Mouse (Mus musculus): ENCODE data around the gene Med24.

Med24 gene

DNA sequence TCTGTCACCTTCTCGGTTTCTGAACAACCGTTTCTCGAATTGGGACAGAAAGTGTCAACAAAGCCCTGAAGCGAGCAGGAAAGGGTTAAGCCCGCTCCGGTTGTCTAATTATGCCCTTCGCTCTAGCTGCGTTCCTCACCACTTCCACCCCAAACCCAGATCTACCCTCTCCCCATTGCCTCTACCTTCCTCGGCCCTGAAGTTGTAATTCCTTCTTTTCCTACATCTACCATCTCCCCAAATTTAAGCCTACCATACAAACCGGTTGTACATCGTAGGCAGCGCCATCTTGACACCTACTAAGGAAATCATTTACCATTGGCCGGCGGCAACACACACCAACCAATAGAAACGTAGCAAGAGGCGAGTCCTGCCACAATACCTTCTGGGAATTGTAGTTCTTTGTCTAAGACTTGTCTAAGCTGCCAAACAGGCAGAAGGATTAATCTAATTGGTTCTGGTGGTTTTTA, at the start of gene Med24:
TSS of gene Med24 (minus strand) at position 317 of the 470 bp plus-strand sequence.
- in situ Hi-C loops (cut with MboI; ENCODE audit: low pct_unique_long_range_greater_than_20kb in 1 of 2, low sequenced_read_pairs in 2 of 2, unreplicated experiment in 1 of 2): no loop called here

DNA sequence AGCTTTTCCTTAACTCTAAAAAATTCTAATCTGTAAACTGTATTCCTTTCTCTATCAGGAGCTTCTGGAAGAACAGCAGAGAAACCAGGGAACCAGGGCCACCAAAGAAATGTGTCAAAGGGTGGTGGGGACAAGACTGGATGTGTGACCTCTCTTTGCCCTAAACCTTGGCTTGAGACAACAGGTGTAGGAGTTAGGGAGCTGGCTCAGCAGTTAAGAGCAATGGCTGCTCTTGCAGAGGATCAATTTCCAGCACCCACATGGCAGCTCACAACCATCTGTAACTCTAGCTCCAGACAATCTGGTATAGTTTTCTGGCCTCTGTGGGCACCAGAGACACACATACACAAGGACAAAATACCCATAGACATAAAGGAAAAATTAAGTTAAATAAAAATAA, 48.7 kb upstream of the Med24 start:
- in situ Hi-C loops (cut with MboI; ENCODE audit: low pct_unique_long_range_greater_than_20kb in 1 of 2, low sequenced_read_pairs in 2 of 2, unreplicated experiment in 1 of 2): no loop called here

DNA sequence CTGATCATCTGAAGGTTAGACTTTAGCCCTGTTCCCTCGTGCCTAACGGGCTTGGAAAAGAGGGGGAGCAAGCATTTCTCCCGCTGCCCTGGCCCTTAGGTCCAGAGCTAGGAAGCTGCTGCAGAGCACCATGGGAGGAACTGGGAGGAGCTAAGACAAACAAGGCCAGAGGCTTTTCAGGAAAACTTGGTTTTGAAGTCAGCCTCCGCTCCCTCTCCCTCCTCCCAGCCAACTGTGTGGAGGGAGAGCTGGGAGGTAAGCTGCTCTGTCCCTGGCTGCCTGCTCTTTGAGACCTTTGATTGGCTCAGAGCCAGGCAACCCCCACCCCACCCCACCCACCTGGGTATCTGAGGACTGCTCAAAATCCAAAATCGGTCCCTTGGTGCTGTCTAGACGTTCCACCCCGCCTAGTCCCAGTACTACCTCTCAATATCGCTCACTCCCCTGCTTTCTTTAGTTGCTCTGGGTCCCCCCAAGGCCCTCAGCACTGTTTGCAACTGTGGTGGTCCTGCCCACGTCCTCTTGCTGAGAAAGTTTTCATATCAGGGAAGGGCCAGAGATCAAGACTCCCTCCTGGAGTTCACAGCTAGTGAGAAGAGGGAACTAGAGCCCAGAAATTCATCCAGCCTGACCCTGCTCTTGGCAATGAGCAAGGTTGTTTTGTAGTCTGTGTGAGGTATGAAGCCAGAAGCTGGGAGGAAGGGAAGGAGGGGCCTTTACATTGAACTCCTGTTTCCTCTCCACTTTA, 47.8 kb upstream of the Med24 start:
- in situ Hi-C loops (cut with MboI; ENCODE audit: low pct_unique_long_range_greater_than_20kb in 1 of 2, low sequenced_read_pairs in 2 of 2, unreplicated experiment in 1 of 2): no loop called here

DNA sequence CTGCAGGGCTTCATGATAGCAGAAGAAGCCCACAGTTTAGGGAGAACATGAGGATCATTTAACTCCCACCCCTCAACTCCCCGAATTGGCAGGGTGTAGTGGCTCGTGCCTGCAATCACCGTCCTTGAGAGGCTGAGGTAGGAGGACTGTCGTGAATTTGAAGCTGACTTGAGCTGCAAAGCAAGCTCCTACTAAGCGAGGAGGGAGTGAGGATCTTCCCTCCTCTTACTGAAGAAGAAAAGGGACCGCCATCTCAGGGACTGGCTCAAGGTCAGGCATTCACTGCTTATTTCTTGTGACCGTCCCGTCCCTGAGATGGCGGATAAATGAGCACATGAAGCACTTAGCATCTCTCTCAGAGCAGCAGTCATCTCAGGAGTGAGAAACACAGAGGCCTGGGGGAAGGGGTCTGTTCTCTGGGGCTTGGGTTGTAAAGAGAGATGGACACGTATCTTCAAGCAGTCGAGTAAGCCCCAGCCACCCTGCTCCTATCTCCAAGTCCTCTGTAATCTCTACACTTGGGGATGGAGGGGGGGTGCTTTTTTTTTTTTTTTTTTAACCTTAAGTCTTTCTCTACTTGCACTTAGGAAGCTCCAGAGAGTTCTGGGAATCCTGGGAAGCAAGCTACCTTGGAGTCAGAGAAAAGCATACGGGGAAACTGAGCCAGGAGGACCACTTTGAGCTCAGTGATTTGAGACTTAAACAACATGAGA, 47.0 kb upstream of the Med24 start:
- in situ Hi-C loops (cut with MboI; ENCODE audit: low pct_unique_long_range_greater_than_20kb in 1 of 2, low sequenced_read_pairs in 2 of 2, unreplicated experiment in 1 of 2): no loop called here

DNA sequence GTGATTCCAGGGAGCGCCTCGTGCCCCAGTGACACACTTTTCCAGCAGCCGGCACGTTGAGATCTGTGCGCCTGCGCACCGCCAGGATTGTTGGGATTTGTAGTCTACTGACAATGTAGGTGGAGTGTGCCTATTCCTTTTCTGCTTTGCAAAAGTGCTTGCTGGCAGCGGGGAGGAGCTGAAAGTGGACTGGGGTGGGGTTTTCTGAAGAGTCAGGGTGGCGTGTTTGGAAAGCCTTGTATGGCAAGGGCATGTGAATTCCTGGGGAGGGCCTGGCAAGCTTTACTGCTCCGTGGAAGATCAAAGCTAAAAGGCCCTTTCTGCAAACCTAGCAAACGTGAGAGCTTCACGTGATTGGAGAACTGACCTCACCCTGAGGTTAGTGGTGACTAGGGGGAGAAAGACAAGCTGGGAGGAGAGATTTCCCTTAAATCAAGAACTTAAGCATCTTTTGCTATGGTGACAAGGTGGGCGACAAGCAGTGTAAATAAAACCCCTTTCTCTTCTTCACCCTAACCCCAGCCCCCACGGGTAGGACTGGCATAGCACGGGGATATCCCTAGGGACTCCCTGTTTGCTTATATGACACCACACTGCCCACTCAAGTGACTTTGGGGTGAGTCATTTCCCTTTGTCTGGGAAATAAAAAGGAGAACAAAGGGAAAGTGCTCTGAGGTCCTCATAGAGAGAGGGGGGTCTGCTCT, 46.3 kb upstream of the Med24 start:
- in situ Hi-C loops (cut with MboI; ENCODE audit: low pct_unique_long_range_greater_than_20kb in 1 of 2, low sequenced_read_pairs in 2 of 2, unreplicated experiment in 1 of 2): no loop called here

DNA sequence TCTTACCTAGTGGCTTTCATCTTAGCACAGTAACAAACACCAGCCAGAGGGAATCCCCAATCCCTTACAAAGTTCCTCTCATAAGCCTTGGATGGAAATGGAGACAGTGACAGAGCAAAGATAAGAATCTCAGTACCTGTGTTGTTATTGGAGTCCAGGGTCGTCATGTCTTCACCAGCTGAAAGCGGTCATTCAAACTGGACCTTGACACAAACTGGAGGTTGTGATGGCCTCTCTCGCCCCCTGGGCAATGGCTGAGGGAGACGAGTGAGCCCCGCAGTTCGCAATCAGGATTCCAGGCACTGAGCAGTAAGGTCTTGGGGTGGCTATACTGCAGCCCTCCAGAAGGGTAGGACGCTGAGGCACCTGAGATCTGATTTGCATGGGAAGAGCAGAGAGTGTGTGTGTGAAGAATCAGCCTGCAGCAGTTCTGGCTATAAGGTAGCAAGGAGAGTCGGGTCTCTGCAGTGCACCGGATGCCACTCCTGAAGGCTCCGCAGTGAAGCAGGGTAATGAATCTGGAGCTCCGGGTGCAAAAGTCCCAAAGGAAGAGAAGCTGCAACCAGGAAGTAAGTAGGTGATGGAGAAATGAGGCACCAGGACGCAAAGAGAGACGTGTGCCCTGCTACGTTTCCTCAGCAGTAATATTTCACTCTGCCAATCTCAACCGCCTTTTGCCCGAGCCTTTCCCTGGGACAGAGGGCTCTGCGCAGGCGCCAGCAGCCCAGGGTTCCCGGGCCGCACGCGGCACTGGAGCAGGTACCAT, 45.5 kb upstream of the Med24 start, which contains the start of gene Nr1d1:
TSS of gene Nr1d1 (minus strand) at position 752 of the 766 bp plus-strand sequence.
- in situ Hi-C loops (cut with MboI; ENCODE audit: low pct_unique_long_range_greater_than_20kb in 1 of 2, low sequenced_read_pairs in 2 of 2, unreplicated experiment in 1 of 2): no loop called here

DNA sequence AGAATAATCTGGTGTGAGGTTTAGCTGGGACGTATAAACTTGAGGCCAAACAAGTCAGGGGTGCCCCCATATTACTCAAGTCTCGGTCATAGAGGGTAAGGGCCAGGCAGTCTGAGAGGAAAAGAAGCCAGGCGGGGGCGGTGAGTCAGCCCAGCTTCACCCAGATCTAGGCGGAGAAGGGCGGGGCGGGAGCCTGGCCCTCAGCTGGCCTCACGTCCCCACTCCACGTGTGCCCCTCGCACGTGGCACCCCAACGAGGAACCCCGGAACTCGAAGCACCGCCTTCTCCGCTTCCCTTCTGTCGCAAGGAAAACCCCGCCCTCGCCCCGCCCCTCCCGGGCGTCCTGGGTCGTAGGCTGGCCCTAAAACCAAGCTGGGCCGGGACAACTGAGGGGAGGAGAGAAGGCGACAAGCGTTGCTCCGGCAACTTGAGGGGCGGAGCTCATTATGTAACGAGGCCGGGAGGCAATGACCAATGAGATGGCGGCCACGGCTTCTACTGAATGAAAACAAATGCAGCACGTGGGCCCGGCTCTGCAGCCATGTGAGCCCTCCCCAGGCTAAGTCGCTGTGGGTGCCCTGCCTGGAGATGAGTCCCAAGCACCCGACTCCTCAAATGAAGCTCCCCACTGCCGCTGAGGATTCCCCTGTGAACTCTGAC, 44.5 kb upstream of the Med24 start:
- in situ Hi-C loops (cut with MboI; ENCODE audit: low pct_unique_long_range_greater_than_20kb in 1 of 2, low sequenced_read_pairs in 2 of 2, unreplicated experiment in 1 of 2): no loop called here

DNA sequence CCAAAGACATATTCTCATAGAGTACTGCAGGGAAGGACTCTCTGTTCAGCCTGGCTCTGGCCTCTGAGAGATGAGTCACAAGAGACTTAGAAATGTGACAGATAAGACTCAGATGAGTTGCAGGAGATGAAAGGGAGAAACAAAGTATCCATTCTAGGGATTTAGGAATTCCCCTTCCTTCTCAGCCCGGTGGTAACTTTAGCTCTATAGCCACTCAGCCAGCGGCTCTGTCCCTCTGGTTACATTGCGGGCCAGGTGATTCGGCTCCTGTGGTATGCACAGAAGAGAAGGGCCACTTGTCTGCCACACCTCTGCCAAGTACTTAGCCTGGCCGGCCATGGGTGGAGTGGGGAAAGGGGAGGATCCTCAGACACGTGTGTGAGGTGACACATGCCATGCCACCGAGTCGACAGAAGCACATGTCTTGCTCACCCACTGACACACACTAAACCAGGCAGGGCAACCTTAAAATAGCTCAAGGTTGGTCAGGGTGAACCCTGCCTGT, 43.5 kb upstream of the Med24 start:
- in situ Hi-C loops (cut with MboI; ENCODE audit: low pct_unique_long_range_greater_than_20kb in 1 of 2, low sequenced_read_pairs in 2 of 2, unreplicated experiment in 1 of 2): no loop called here

DNA sequence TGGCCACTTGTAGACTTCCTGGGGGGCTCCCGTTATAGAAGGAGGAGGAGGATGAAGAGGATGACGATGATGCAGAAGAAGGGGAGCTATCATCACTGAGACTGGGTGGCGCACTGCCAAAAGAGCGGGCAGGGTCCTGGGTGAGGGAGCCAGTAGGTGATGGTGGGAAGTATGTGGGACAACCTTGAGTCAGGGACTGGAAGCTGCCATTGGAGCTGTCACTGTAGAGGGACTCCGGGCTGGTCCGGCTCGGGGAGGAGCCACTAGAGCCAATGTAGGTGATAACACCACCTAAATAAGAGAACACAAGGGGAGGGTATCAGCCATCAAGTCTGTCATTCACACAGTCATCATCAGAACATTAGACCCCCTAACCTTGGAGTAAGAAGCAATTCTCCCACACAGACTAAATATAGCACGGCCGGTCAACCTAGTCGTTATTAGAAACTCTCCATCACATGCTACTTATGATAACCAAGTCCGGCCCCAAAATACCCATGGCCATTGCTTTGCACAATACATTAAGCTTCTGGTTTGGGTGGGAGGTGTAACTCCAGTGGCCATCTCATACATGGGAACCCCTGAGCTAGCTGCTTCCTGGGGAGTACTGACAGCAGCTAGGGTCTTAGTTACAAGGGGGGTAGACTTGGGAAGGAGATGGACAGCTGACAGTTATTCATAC, 42.8 kb upstream of the Med24 start:
- in situ Hi-C loops (cut with MboI; ENCODE audit: low pct_unique_long_range_greater_than_20kb in 1 of 2, low sequenced_read_pairs in 2 of 2, unreplicated experiment in 1 of 2): no loop called here

DNA sequence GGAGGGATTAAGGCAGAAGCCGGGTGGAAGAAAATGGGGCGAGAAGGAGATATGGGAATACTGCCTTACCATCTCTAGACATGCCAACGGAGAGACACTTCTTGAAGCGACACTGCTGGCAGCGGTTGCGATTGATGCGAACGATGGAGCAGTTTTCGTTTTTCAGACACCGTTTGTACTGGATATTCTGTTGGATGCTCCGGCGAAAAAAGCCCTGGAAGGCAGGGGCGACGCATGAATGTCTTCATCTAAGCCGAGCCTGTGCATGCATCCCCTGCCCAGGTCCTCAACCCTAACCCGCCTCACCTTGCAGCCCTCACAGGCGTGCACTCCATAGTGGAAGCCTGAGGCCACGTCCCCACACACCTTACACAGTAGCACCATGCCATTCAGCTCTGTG, 41.9 kb upstream of the Med24 start:
- in situ Hi-C loops (cut with MboI; ENCODE audit: low pct_unique_long_range_greater_than_20kb in 1 of 2, low sequenced_read_pairs in 2 of 2, unreplicated experiment in 1 of 2): no loop called here

DNA sequence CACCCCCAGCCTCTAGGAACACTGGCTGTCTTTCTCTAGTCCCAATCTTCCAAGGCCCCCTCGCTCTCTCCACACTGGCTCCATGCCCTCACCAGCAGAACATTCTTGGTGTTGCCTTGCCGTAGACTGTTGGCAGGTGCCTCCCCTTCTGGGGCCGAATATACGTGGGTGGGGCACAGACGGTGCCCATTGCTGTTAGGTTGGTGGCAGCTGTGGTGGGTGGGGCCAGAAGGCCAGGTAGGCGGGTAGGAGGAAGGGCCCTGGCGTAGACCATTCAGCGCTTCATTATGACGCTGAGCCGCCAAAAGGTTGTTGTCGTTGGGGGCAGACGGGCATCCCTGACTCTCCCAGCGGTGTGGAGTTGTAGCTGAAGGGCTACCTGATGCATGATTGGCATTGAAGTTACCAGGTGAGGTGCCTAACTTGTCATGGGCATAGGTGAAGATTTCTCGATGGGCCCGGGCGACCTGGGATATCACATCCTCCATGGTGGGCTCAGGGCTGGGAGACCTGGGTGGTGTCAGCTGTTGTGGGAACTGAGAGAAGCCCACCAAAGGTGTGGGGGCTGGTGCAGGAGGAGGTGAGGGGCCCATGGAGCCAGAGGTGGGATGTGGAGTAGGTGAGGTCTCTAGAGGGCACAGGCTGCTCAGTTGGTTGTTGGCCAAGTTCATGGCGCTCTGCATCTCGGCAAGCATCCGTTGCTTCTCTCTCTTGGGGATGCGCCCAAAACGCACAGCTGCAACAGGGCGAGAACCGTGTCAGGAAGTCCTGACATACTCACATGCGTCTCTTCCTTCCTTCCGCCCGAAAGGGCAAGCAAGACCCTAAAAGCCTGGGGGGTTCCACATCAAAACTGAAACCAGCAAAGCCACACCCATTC, 41.1 kb upstream of the Med24 start:
- in situ Hi-C loops (cut with MboI; ENCODE audit: low pct_unique_long_range_greater_than_20kb in 1 of 2, low sequenced_read_pairs in 2 of 2, unreplicated experiment in 1 of 2): no loop called here

DNA sequence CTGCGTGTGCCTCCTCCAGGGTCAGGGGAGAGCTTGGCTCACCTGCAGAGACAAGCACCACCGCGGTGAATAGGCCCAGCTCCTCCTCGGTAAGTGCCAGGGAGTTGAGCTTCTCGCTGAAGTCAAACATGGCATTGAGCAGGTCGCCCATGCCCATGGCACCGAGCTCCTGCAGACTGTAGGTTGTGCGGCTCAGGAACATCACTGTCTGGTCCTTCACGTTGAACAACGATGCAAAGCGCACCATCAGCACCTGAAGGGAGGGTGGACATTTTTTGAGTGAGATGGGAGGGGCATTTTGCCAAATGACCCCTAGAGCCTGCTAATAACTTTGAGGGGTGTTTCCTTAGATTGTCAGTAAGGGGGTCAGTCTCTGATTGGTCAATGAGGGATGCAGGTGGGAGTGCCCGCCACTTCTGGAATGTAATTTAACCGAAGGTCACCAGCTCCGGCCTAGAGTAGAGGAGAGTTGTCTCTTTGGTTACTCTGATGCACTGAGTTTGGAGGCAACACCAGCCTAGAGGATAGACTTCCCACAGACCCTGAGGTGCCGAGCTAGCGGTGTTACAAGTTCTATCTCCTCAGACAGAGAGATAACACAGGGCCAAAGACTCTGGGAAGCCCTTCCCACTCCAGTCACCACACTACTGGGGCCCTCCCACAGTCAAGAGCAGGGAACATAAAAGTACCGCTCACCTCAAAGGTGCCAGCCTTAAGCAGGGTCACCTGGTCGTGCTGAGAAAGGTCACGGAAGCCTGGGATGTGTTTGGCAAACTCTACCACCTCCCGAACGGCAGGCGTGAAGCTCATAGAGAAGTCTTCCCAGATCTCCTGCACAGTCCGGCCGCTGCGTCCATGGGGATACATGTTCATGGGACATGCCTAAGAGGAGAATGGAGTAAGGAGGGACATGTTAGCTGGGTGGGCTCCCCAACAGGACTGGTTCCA, 40.0 kb upstream of the Med24 start:
- in situ Hi-C loops (cut with MboI; ENCODE audit: low pct_unique_long_range_greater_than_20kb in 1 of 2, low sequenced_read_pairs in 2 of 2, unreplicated experiment in 1 of 2): no loop called here

DNA sequence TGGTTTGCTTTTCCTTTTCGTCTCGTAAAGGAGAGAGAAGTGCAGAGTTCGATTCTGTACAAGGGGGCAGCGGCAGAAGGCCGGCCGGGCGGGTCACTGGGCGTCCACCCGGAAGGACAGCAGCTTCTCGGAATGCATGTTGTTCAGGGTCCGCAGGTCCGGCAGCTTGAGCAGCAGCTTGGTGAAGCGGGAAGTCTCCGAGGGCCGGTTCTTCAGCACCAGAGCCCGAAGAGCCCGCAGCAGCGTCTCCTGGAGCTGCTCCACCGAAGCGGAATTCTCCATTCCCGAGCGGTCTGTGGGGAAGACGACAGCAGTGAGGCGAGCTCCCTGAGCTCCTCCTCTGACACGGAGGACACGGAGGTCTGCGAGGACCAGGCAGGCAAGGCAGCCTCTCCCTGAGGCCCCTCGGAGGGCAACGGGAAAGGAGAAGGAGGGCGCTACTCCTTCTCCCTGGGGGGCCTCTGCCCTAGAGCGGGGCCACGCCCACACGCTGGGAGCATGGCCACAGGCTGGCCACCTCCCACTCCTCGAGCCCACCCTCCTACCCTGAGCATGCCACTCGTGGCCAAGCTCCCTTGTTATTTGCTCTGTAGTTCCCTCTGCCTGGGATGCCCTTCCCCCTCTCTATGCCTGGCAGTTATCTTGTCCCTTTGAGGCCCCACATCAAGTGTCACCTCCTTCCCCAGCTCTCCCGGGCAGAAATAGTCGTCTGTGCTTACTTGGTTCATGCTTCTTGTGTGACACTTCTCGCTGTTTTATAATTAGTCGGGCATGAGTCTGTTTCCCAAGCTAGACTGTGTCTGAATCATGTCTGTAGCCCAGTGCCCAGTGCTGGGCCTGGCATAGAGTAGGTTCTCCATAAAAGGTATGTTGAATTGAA, 39.1 kb upstream of the Med24 start:
- in situ Hi-C loops (cut with MboI; ENCODE audit: low pct_unique_long_range_greater_than_20kb in 1 of 2, low sequenced_read_pairs in 2 of 2, unreplicated experiment in 1 of 2): no loop called here

DNA sequence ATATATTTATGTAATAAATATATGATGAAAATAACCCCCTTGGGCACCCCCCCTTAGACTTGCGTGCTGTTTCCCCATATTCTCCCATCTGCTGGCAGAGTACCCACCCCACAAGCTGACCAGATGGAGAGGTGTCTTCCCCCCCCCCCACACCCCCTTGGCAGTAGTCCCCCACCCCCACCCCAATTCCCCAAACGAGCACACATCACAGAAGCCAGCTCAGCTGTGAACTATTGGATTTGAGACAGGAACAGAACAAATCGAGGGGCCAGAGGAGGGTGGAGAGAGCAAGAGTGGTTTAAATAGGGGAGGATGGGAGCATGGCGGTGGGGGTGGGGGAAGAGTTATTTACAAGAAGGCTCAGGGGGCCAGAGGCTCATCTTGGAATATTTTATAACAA, 38.5 kb upstream of the Med24 start:
- in situ Hi-C loops (cut with MboI; ENCODE audit: low pct_unique_long_range_greater_than_20kb in 1 of 2, low sequenced_read_pairs in 2 of 2, unreplicated experiment in 1 of 2): no loop called here

DNA sequence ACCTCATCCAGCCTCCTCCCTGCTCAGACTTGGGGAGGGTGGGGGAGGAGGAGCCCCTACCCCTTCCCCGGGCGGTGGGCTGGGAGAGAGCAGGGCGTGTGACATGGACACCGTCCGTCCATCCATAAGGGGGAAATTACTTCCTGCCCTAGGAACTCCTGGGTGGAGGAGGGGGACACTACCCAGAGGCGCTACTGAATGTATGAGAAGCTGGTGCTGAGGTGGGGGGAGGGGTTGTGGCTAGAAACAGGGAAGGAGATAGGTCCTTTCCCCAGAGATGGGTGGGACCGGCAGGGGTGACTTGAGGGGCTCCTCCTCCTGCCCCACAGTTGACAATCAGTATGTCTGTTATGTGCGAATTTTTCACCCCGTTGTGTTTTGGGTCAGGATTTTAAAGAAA, 38.0 kb upstream of the Med24 start:
- in situ Hi-C loops (cut with MboI; ENCODE audit: low pct_unique_long_range_greater_than_20kb in 1 of 2, low sequenced_read_pairs in 2 of 2, unreplicated experiment in 1 of 2): no loop called here
